Mouse (Mus musculus) kidney, embryonic 14.5 days (tissue): ENCODE measurements at regions not wholly inside any gene's neighbourhood (a gene's known extent, or its start where the extent isn't known, plus 50 kb on each side); places are given as distances from the start of the nearest gene placed in this dataset.

ENCODE experiments used
- ATAC-seq: fragments of 200-750 bp; cut with Nextera tagmentation; 2 replicates; pipeline ENCODE4 v1.8.0; 2017; ENCODE audit warnings: moderate number of reproducible peaks, mild to moderate bottlenecking, moderate TSS enrichment, moderate library complexity; ENCODE audit not compliant: low FRiP score, low TSS enrichment
- H3K27ac ChIP-seq: fragments of 300-500 bp; sonication (generic); 2 replicates; pipeline ENCODE4 v1.5.1; 2014; ENCODE audit warnings: low read depth, mild to moderate bottlenecking, low read length, moderate library complexity, mixed read lengths
- H3K27me3 ChIP-seq: fragments of 300-500 bp; sonication (generic); 2 replicates; pipeline ENCODE4 v1.6.1; 2014; ENCODE audit warnings: mild to moderate bottlenecking, low read length; ENCODE audit not compliant: control insufficient read depth, insufficient read depth
- H3K36me3 ChIP-seq: fragments of 300-500 bp; sonication (generic); 2 replicates; pipeline ENCODE4 v1.6.1; 2014; ENCODE audit warnings: low read length, mixed read lengths; ENCODE audit not compliant: control insufficient read depth, insufficient read depth
- H3K4me1 ChIP-seq: fragments of 300-500 bp; sonication (generic); 2 replicates; pipeline ENCODE4 v1.6.1; 2014; ENCODE audit warnings: low read length, mixed read lengths; ENCODE audit not compliant: control insufficient read depth, insufficient read depth
- H3K4me2 ChIP-seq: fragments of 300-500 bp; sonication (generic); replicated peaks from 2 replicates; pipeline ENCODE4 v1.6.1; 2014; ENCODE audit warnings: low read depth, mild to moderate bottlenecking, low read length
- H3K4me3 ChIP-seq: fragments of 300-500 bp; sonication (generic); 2 replicates; pipeline ENCODE4 v1.5.1; 2014; ENCODE audit warnings: mild to moderate bottlenecking, low read length
- H3K9ac ChIP-seq: fragments of 300-500 bp; sonication (generic); 2 replicates; pipeline ENCODE4 v1.6.1; 2014; ENCODE audit warnings: low read depth, mild to moderate bottlenecking, low read length, moderate library complexity
- H3K9me3 ChIP-seq: fragments of 300-500 bp; sonication (generic); 2 replicates; pipeline ENCODE4 v1.6.1; 2016; ENCODE audit warnings: low read length; ENCODE audit not compliant: control insufficient read depth
- WGBS: fragments of 180-500 bp; shearing (Covaris S2); extraction: QIAGEN DNeasy Blood & Tissue Kit; methylation state at CpG from one replicate; pipeline ENCODE4 v1.1.7; 2014; 5-methylcytosine and 5-hydroxymethylcytosine counted together

- Histone ChIP-seq H3K4me3 (no peak overlapping the region), H3K4me2 (no peak overlapping the region), H3K9me3 (no peaks in the 10 kb centered on the region), H3K4me1 (no peaks in the 10 kb centered on the region), H3K36me3 (no peaks in the 10 kb centered on the region), H3K9ac (no peak overlapping the region), H3K27me3 (peaks cover 28% of the 10 kb centered on the region; the same call in 1 of the 2 replicates), H3K27ac (no peak overlapping the region)
- WGBS = 85% methylated on average over 3 of the region's 3 CpGs
- no peak for ATAC-seq
Measured at GRCm38 (mm10) chr4:125316876-125317275, 173.6 kb upstream of the Grik3 start.

- Histone ChIP-seq H3K36me3 (no peaks in the 10 kb centered on the region), H3K4me2 (no peak overlapping the region), H3K4me3 (no peak overlapping the region), H3K9ac (no peak overlapping the region), H3K27me3 (peaks cover 31% of the 10 kb centered on the region; the same call in 1 of the 2 replicates), H3K27ac (no peak overlapping the region), H3K4me1 (no peaks in the 10 kb centered on the region), H3K9me3 (no peaks in the 10 kb centered on the region)
- 9% methylated on average over 6 of the region's 6 CpGs for WGBS
- no peak for ATAC-seq
Measured at GRCm38 (mm10) chr4:125315818-125316217, 174.7 kb upstream of the Grik3 start.

- no peak overlapping the region for H3K9ac ChIP-seq
- no peak for ATAC-seq
- H3K4me1 ChIP-seq = no peaks in the 10 kb centered on the region
- H3K27me3 ChIP-seq = peaks cover 35% of the 10 kb centered on the region; the same call in 1 of the 2 replicates
- H3K27ac ChIP-seq = no peak overlapping the region
- no peak overlapping the region for H3K4me3 ChIP-seq
- WGBS = 66% methylated on average over 3 of the region's 3 CpGs
- H3K9me3 ChIP-seq = no peaks in the 10 kb centered on the region
- no peaks in the 10 kb centered on the region for H3K36me3 ChIP-seq
- H3K4me2 ChIP-seq = no peak overlapping the region
Measured at GRCm38 (mm10) chr4:125313892-125314291, 176.6 kb upstream of the Grik3 start.

- Histone ChIP-seq H3K4me2 (no peak overlapping the region), H3K4me3 (no peak overlapping the region), H3K4me1 (no peaks in the 10 kb centered on the region), H3K36me3 (no peaks in the 10 kb centered on the region), H3K27me3 (peaks cover 35% of the 10 kb centered on the region; the same call in 1 of the 2 replicates), H3K9me3 (no peaks in the 10 kb centered on the region), H3K9ac (no peak overlapping the region), H3K27ac (no peak overlapping the region)
- WGBS = 2% methylated on average over 11 of the region's 11 CpGs
- no peak for ATAC-seq
Measured at GRCm38 (mm10) chr4:125313252-125313651, 177.2 kb upstream of the Grik3 start.

GRCm38 (mm10) chr4:125308171-125308570 is 180.5 kb upstream of the Zc3h12a start:
- Histone ChIP-seq H3K4me2 (no peak overlapping the region), H3K27ac (no peak overlapping the region), H3K9me3 (no peaks in the 10 kb centered on the region), H3K36me3 (no peaks in the 10 kb centered on the region), H3K4me1 (no peaks in the 10 kb centered on the region), H3K4me3 (no peak overlapping the region), H3K9ac (no peak overlapping the region), H3K27me3 (peaks cover 25% of the 10 kb centered on the region)
- no peak for ATAC-seq
- WGBS = 13% methylated on average over 8 of the region's 8 CpGs

- Histone ChIP-seq H3K27ac (no peak overlapping the region), H3K36me3 (no peaks in the 10 kb centered on the region), H3K9me3 (no peaks in the 10 kb centered on the region), H3K4me3 (no peak overlapping the region), H3K27me3 (peaks cover 21% of the 10 kb centered on the region), H3K4me2 (no peak overlapping the region), H3K9ac (no peak overlapping the region), H3K4me1 (no peaks in the 10 kb centered on the region)
- WGBS = 73% methylated on average over 6 of the region's 6 CpGs
- ATAC-seq = no peak
Measured at GRCm38 (mm10) chr4:125305766-125306165, 178.1 kb upstream of the Zc3h12a start.

GRCm38 (mm10) chr4:125302660-125303059 is 175.0 kb upstream of the Zc3h12a start:
- Histone ChIP-seq H3K4me1 (no peaks in the 10 kb centered on the region), H3K4me3 (no peak overlapping the region), H3K9me3 (no peaks in the 10 kb centered on the region), H3K27ac (no peak overlapping the region), H3K9ac (no peak overlapping the region), H3K4me2 (no peak overlapping the region), H3K36me3 (no peaks in the 10 kb centered on the region), H3K27me3 (peaks cover 19% of the 10 kb centered on the region)
- no peak for ATAC-seq
- WGBS = 45% methylated on average over 7 of the region's 7 CpGs

- Histone ChIP-seq H3K36me3 (no peaks in the 10 kb centered on the region), H3K27me3 (peaks cover 12% of the 10 kb centered on the region), H3K4me2 (no peak overlapping the region), H3K4me1 (no peaks in the 10 kb centered on the region), H3K27ac (no peak overlapping the region), H3K9ac (no peak overlapping the region), H3K4me3 (no peak overlapping the region), H3K9me3 (no peaks in the 10 kb centered on the region)
- ATAC-seq = no peak
- WGBS = 23% methylated on average over 33 of the region's 33 CpGs
Measured at GRCm38 (mm10) chr4:125300503-125301457, 173.1 kb upstream of the Zc3h12a start.

- no peaks in the 10 kb centered on the region for H3K36me3 ChIP-seq
- 85% methylated on average over 6 of the region's 6 CpGs for WGBS
- ATAC-seq = no peak
- H3K9me3 ChIP-seq = no peaks in the 10 kb centered on the region
- no peak overlapping the region for H3K9ac ChIP-seq
- H3K4me3 ChIP-seq = no peak overlapping the region
- H3K27ac ChIP-seq = no peak overlapping the region
- H3K27me3 ChIP-seq = no peaks in the 10 kb centered on the region
- H3K4me1 ChIP-seq = no peaks in the 10 kb centered on the region
- no peak overlapping the region for H3K4me2 ChIP-seq
Measured at GRCm38 (mm10) chr4:125290761-125291160, 163.1 kb upstream of the Zc3h12a start.
